ENCODE assay signal across 28 mouse cellular contexts in the genomic region with DNA sequence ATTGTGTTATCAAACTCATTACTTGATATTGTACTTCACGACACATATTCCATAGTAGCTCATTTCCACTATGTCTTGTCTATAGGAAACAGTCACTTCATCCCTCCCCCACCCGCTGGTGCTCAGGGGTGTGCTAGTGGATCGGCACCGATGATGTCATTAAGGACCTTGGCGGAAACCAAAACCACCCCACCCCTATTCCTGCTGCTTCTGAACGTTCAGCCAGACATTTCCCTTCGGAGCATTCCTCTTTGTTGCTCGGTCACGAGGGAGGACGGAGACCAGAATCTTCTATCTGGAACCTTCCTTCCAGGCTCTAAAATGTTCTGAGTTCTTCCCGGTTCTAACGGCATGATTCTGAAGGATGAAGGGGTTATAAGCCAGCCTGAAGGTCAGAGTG.
DNase-seq lines count a peak whose midpoint lies in the region; ATAC-seq lines count a peak whose summit lies in the region.
"Had no signal": no experiment of that assay in that cellular context is flagged by ENCODE, and none has a peak within 500 bp of the region (broad histone marks: within the 10 kb centered on the region; RNA-seq: fewer than 3 reads in every experiment).

No protein-coding gene starts in this region.

- no peak overlapping the region for H3K27ac ChIP-seq in heart, embryonic 12.5 days (ENCODE audit: poor library complexity, severe bottlenecking)
- 0 out of 2 replicates have a peak overlapping the region, but pooled peaks have one; percentile 29 for H3K27ac ChIP-seq in kidney, embryonic 15.5 days
- H3K27ac ChIP-seq: forebrain, embryonic 10.5 days; hindbrain, embryonic 10.5 days; left cerebral cortex, adult 2 months; liver, embryonic 15.5 days; midbrain, embryonic 10.5 days had no signal

- DNase-seq in heart, adult 11 months = peak; percentile 94
- no peak for DNase-seq in kidney, adult 18-20 months
- DNase-seq in skeletal muscle tissue, adult 2 months (ENCODE audit: low read depth, low spot score) = peak; percentile 52
- DNase-seq in urinary bladder, adult 2 months (ENCODE audit: low spot score) = no peak
- no peak for DNase-seq in right cerebral cortex, adult 18-20 months
- DNase-seq: B cell, adult 2 months; cerebellum, adult 11 months; cerebellum, adult 9-11 months; kidney, adult 2 months; kidney, postnatal 10 days; retina, postnatal 1 day had no signal

- H3K4me3 ChIP-seq in heart, embryonic 12.5 days = no peak overlapping the region
- no peak overlapping the region for H3K4me3 ChIP-seq in kidney, embryonic 15.5 days (replicated peaks)
- H3K4me3 ChIP-seq: embryonic facial prominence, embryonic 10.5 days; forebrain, embryonic 10.5 days; hindbrain, embryonic 10.5 days; left cerebral cortex, adult 2 months; limb, embryonic 15.5 days; liver, embryonic 15.5 days; midbrain, embryonic 10.5 days; myocyte; neural tube, embryonic 13.5 days had no signal

- no peaks in the 10 kb centered on the region for H3K27me3 ChIP-seq in heart, embryonic 12.5 days (replicated peaks)
- H3K27me3 ChIP-seq in kidney, embryonic 15.5 days = no peaks in the 10 kb centered on the region
- H3K27me3 ChIP-seq: CH12.LX; limb, embryonic 15.5 days; liver, embryonic 15.5 days; neural tube, embryonic 13.5 days; Patski had no signal

- no peak overlapping the region for H3K9ac ChIP-seq in heart, embryonic 12.5 days
- H3K9ac ChIP-seq in kidney, embryonic 15.5 days = no peak overlapping the region
- H3K9ac ChIP-seq: limb, embryonic 15.5 days; liver, embryonic 15.5 days; neural tube, embryonic 13.5 days had no signal

- no peaks in the 10 kb centered on the region for H3K9me3 ChIP-seq in heart, embryonic 12.5 days (replicated peaks)
- no peaks in the 10 kb centered on the region for H3K9me3 ChIP-seq in kidney, embryonic 15.5 days (replicated peaks)
- H3K9me3 ChIP-seq: embryonic facial prominence, embryonic 10.5 days; forebrain, embryonic 10.5 days; hindbrain, embryonic 10.5 days; limb, embryonic 15.5 days; liver, embryonic 15.5 days; midbrain, embryonic 10.5 days; neural tube, embryonic 13.5 days had no signal

- peaks cover 25% of the 10 kb centered on the region for H3K4me1 ChIP-seq in heart, embryonic 12.5 days (replicated peaks)
- H3K4me1 ChIP-seq in kidney, embryonic 15.5 days = peaks cover 20% of the 10 kb centered on the region
- H3K4me1 ChIP-seq: liver, embryonic 15.5 days; midbrain, embryonic 10.5 days had no signal

- H3K4me2 ChIP-seq in heart, embryonic 12.5 days = no peak overlapping the region
- no peak overlapping the region for H3K4me2 ChIP-seq in kidney, embryonic 15.5 days
- H3K4me2 ChIP-seq: limb, embryonic 15.5 days; liver, embryonic 15.5 days; neural tube, embryonic 13.5 days had no signal

- WGBS in heart, embryonic 12.5 days = 87% methylated on average over 12 of the region's 12 CpGs
- WGBS in kidney, embryonic 15.5 days = 88% methylated on average over 12 of the region's 12 CpGs

- H3K36me3 ChIP-seq in heart, embryonic 12.5 days = no peaks in the 10 kb centered on the region
- H3K36me3 ChIP-seq in kidney, embryonic 15.5 days = no peaks in the 10 kb centered on the region
- H3K36me3 ChIP-seq: embryonic facial prominence, embryonic 10.5 days; forebrain, embryonic 10.5 days; G1E; hindbrain, embryonic 10.5 days; limb, embryonic 15.5 days; liver, embryonic 15.5 days; midbrain, embryonic 10.5 days; neural tube, embryonic 13.5 days had no signal

- no peak for ATAC-seq in heart, embryonic 12.5 days (ENCODE audit: insufficient number of reproducible peaks, low FRiP score)
- no peak for ATAC-seq in kidney, embryonic 15.5 days (replicated peaks; ENCODE audit: low FRiP score)
- ATAC-seq: forebrain, embryonic 16.5 days; hindbrain, embryonic 16.5 days; midbrain, embryonic 16.5 days; Patski had no signal

Comparison
In these comparisons a context has a peak if more than half of its experiments do, and no peak if none do; other contexts are left out.
1. DNase-seq: peak in heart, adult 11 months (single experiment) and skeletal muscle tissue, adult 2 months (single experiment); none in kidney, adult 18-20 months (single experiment), urinary bladder, adult 2 months (single experiment) and right cerebral cortex, adult 18-20 months (single experiment).